Mouse (Mus musculus) neural tube, embryonic 10.5 days (tissue): ENCODE results near the gene Psmc1.

Source experiments
- DNase-seq: peaks from one replicate; pipeline ENCODE4 v3.0.0-alpha.2; 2017; ENCODE audit warnings: low spot score; ENCODE audit errors: extremely low spot score

Gene Psmc1

DNA sequence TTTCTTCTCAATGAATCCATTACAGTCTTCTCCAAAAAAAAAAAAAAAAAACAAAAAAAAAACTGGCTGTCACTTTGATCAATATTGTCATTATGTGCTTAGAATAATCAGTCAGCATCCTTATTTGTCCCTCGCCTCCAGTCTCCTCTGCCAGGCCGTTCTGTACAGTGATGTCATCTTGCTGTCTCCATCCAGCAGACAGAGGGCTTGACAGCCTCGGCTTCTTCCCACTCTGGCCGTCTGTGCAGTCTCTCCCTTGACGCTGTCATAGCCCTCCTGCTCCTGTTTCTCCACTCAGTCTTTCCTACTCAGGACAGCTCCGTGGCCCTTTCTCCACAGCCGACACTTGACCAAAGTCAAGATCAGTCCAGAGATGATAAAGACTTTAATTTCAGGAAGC, 62.5 kb downstream of the Psmc1 start:
- DNase-seq, result no peak
